Mouse (Mus musculus): ENCODE results near the gene Kctd6.

Kctd6 gene

GRCm38 (mm10) chr14:8214299-8215207 lies 613 bp downstream of the Kctd6 start:
- DNase-seq (ENCODE audit: low spot score) = peak; percentile 86

DNA sequence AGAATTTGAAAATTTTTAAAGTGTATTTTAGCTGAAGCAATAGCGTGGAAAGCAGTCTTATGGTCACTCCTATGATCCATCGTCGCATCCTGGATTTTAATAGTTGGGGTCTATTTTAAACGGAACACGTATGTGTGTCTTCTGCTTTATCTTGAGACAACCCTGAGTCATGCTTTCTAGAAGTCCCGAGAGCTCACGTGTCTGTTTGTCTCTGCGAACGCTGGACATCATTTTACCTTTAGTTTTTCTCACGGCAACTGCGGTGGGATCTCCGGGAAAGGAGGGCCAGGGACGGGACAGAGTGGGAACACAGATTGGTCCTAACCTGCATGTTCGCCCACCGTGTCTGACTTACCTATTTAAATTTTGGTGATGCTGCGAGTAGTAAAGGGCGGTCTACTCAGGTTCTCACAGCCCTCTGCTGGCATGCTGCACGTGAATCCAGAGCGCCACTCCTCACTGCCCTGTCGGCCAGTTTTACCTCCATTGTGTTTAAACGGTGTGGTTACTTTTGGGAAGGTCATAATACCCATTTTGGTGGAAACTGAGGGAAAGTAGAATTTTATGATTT lies 1.4 kb downstream of the Kctd6 start:
- no peak for DNase-seq (ENCODE audit: low spot score)

DNA sequence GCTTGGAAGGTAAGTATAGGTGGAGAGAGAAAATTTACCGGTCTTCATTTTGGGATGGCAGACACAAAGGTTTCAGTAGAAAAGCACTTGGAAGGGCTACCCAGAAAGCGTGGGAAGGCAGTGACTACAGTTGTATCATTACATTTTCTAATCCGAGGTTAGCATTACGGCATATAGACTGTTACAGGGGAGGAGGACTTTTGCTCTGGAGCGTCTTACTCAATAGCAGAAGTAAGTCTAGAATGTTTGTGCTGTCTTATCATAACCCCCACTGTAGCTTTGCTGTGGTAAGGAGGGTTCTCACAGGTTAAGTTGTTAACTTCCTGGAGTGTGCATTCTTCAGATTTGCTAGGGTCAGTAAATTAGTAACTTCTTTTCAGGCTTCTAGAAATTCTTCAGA lies 2.2 kb downstream of the Kctd6 start:
- DNase-seq (ENCODE audit: low spot score) = no peak

- no peak for DNase-seq (ENCODE audit: low spot score)
Observed at GRCm38 (mm10) chr14:8218238-8218637, 4.3 kb downstream of the Kctd6 start.

- no peak for DNase-seq (ENCODE audit: low spot score)
Observed at GRCm38 (mm10) chr14:8218730-8219380, 4.9 kb downstream of the Kctd6 start.

- no peak for DNase-seq (ENCODE audit: low spot score)
Observed at GRCm38 (mm10) chr14:8219876-8220275, 5.9 kb downstream of the Kctd6 start.

DNA sequence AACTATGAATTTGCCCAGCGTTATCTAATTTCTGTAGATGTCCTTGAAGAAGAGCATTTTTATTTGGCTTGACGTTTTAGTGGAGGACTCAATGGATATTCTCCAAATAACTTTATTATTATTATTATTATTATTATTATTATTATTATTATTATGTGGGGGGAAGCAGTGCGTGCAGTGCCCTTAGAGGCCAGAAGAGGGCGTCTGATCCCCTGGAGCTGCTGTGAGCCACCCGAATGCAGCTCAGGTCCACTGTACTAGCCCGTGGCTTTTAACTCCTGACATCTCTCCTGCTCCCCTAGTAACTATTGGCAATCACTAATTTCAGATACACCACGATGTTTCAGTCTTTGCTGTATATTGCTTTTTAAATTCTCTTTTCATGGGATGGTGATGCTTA lies 6.4 kb downstream of the Kctd6 start:
- DNase-seq (ENCODE audit: low spot score) = no peak

DNA sequence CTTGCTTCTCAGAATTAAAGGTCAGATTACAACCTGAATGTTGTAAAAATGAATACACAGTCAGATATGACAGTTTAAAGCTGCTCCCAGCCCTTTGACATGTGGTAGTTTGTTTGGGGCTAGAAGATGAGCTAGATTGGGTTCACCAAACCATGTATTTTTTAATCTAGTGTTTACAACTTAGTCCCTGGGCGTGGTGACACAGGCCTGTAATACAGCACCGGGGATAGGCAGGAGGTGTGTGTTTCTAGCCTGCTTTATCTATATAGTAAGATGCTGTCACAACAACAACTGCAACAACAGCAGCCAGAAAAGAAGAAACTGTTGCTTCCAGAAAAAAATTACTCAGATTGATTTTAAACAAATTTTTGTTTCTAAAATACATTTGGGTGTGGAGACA lies 7.0 kb downstream of the Kctd6 start:
- DNase-seq (ENCODE audit: low spot score) = no peak

DNA sequence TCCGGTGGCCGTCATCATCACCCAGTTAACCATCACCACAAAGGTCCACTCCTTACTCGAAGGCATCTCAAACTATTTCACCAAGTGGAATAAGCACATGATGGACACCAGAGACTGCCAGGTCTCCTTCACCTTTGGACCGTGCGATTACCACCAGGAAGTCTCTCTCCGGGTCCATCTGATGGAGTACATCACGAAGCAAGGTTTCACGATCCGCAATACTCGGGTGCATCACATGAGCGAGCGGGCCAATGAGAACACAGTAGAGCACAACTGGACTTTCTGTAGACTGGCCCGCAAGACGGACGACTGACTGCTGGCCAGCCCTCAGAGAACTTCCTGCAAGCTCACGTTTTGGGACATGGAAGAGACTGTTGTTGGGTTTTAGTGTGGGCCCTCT lies 8.6 kb downstream of the Kctd6 start:
- DNase-seq (ENCODE audit: low spot score) = no peak

- no peak for DNase-seq (ENCODE audit: low spot score)
Observed at GRCm38 (mm10) chr14:8223506-8224293, 9.8 kb downstream of the Kctd6 start.

DNA sequence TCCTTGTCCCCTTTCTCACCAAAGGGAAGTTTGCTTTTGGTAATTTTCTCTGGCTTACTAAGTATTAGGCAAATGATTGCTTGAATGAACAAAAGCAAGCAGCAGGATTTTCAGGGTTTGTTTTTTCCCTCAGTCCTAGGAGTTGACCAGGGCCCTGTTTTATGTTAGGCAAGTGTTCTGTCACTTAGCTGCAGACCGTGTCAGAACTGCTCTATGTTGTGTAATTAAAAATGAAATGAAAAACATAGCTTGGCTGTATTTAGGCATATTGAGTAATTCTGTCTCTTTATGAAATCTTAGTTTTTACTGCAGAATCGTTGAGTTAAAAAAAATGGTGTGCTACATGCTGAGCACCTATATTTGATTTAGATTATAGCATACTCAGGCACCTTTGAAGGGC lies 10.9 kb downstream of the Kctd6 start:
- no peak for DNase-seq (ENCODE audit: low spot score)

DNA sequence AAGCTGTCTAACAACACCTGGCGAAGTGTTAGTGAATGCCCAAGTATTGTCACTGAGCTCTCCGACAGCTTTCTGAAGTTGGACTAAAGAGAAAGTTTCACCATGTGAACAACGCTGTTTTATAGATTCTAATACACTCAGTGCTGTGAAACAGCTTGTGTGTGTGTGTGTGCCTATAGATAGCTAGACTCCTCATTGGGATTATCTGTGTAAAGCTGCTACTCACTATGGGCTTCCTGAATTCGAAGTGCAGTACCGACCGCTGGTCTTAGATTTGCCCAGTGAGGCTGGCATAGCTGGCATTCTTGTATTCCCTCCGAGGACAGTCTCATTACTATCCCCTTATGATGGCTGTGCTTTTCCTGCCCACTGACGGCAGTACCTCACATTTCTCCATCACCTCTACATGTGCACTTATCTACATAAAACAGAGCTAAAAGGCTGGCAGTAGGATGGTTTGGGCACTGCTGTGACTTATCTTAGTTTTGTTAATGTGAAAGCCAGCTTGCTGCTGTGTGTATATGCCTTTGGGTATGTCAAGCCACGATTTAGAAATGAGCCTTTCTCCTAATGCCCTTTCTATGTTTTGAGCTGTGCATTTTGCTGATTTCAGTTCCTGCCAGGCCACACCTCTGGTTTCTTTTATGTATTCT lies 15.6 kb downstream of the Kctd6 start:
- DNase-seq (ENCODE audit: low spot score) = no peak

DNA sequence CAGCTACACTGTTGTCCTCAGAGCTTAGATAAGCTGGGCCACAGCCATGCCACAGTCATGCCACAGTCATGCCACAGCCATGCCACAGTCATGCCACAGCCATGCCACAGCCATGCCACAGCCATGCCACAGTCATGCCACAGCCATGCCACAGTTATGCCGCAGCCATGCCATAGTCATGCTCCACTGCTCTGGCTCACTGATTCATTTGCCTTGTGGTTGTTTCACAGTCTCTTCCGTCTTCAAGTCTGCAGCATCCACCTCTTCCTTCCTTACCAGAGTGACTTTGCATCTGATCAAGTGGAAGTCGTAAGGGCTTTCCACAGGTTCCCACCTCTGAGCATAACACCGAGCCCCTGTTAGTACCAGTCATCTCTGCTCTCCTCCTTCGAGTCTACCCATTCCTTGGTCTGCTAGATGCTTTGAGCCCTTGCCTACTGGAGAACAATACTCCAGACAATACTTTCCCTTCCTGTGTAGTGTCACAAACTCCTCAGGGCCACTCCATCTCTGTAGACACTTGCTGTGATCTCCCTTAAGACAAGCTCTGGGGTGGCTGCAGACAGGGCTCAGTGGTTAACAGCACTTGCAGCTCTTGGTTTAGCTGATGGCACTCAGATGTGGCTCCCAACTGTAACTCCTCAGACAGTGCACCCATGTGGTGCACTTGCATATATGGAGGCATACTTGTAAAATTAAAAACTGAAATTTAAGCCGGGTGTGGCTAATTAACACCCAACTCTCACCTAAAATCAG lies 18.4 kb downstream of the Kctd6 start:
- no peak for DNase-seq (ENCODE audit: low spot score)

DNA sequence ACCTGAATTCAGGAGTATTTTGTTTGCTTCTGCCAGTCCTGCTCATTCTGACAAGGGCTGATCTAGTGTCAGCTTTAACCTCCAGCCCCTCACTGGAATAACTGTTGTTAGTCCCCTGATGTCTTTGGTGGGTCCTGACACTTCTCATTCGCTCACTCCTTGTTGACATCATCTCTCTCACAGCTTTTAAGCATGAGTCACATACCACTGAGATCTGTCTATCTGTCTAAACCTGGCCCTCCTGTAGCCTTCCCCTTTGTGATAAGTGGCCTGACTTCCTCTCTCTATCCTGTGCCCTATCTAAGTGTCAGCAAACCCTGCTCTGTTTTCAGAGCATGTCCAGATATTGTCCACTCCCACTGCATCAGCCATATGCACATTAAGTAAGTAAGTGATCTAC lies 19.3 kb downstream of the Kctd6 start:
- DNase-seq (ENCODE audit: low spot score) = no peak

- no peak for DNase-seq (ENCODE audit: low spot score)
Observed at GRCm38 (mm10) chr14:8241816-8242215, 27.9 kb downstream of the Kctd6 start.

GRCm38 (mm10) chr14:8242388-8242920 lies 28.5 kb downstream of the Kctd6 start:
- peak; percentile 70 for DNase-seq (ENCODE audit: low spot score)

- DNase-seq (ENCODE audit: low spot score) = no peak
Observed at GRCm38 (mm10) chr14:8243136-8243888, 29.4 kb downstream of the Kctd6 start.

GRCm38 (mm10) chr14:8244211-8244611 lies 30.3 kb downstream of the Kctd6 start:
- no peak for DNase-seq (ENCODE audit: low spot score)

GRCm38 (mm10) chr14:8246878-8247277 lies 32.9 kb downstream of the Kctd6 start:
- DNase-seq (ENCODE audit: low spot score) = no peak

- no peak for DNase-seq (ENCODE audit: low spot score)
Observed at GRCm38 (mm10) chr14:8249206-8249605, 35.3 kb downstream of the Kctd6 start.
